Mouse (Mus musculus) MEL (cell line): ENCODE measurements around the gene 1700024P04Rik. TPM values are rescaled to one million over a fixed set of nuclear protein-coding genes. Genes with fewer than 3 reads are reported as not detected.

Experiments
- DNase-seq: peaks from one replicate; pipeline ENCODE4 v3.0.0; 2011; ENCODE audit warnings: low read depth, low spot score
- H3K27ac ChIP-seq: 2 replicates; pipeline ENCODE4 v1.5.1; 2012; ENCODE audit warnings: low read depth, mild to moderate bottlenecking, control low read depth, low read length, moderate library complexity; ENCODE audit not compliant: control insufficient read depth
- H3K27me3 ChIP-seq, 2 experiments: fragments of 150-350 bp in 1 of 2; sonication (generic) in 1 of 2; 2 replicates each; pipeline ENCODE4 v1.6.1; 2012; ENCODE audit warnings: low read length in 2 of 2, mild to moderate bottlenecking in 2 of 2, improper control_type of control experiment in 1 of 2, moderate library complexity in 1 of 2; ENCODE audit not compliant: insufficient read depth in 2 of 2, control insufficient read depth in 1 of 2
- H3K36me3 ChIP-seq, 2 experiments: 2 replicates each; pipeline ENCODE4 v1.6.1; 2012 to 2014; ENCODE audit warnings: low read length in 2 of 2, improper control_type of control experiment in 1 of 2, inconsistent platforms in 1 of 2, mild to moderate bottlenecking in 1 of 2; ENCODE audit not compliant: insufficient read depth in 2 of 2, control insufficient read depth in 1 of 2
- H3K4me1 ChIP-seq, 2 experiments: fragments of 150-350 bp in 1 of 2; sonication (generic) in 1 of 2; 2 replicates each; pipeline ENCODE4 v1.6.1; 2012; ENCODE audit warnings: low read length in 2 of 2, improper control_type of control experiment in 1 of 2, mild to moderate bottlenecking in 1 of 2; ENCODE audit not compliant: insufficient read depth in 2 of 2, control insufficient read depth in 1 of 2
- H3K4me3 ChIP-seq, 2 experiments: fragments of 150-350 bp in 1 of 2; sonication (generic) in 1 of 2; 2 replicates each; pipeline ENCODE4 v1.5.1; 2012; ENCODE audit warnings: low read depth in 2 of 2, low read length in 2 of 2, mild to moderate bottlenecking in 2 of 2, moderate library complexity in 2 of 2, control low read depth in 1 of 2, improper control_type of control experiment in 1 of 2; ENCODE audit not compliant: control insufficient read depth in 1 of 2, insufficient read depth in 1 of 2
- H3K79me2 ChIP-seq: 2 replicates; pipeline ENCODE4 v1.6.1; 2012; ENCODE audit warnings: mild to moderate bottlenecking, low read length, moderate library complexity; ENCODE audit not compliant: control insufficient read depth, poor library complexity, insufficient read depth
- H3K9ac ChIP-seq: 2 replicates; pipeline ENCODE4 v1.6.1; 2012; ENCODE audit warnings: low read depth, mild to moderate bottlenecking, control low read depth, low read length, moderate library complexity; ENCODE audit not compliant: control insufficient read depth, poor library complexity, severe bottlenecking
- H3K9me3 ChIP-seq: fragments of 150-350 bp; sonication (generic); replicated peaks from 2 replicates; pipeline ENCODE4 v1.6.1; 2012; ENCODE audit warnings: mild to moderate bottlenecking, low read length, improper control_type of control experiment, moderate library complexity; ENCODE audit not compliant: insufficient read depth
- CHD1 ChIP-seq: IDR thresholded peaks from 2 replicates; pipeline ENCODE4 v1.6.1; 2012; ENCODE audit warnings: low read depth, mild to moderate bottlenecking, inconsistent platforms, low read length, improper control_type of control experiment
- CHD2 ChIP-seq: IDR thresholded peaks from 2 replicates; pipeline ENCODE4 v1.6.1; 2011; ENCODE audit warnings: low read length, improper control_type of control experiment
- CTCF ChIP-seq, 3 experiments: IDR thresholded peaks in 2 of 3; conservative IDR thresholded peaks in 1 of 3; 2 replicates each; pipeline ENCODE4 v1.5.1; 2011 to 2012; ENCODE audit warnings: low read length in 3 of 3, low read depth in 2 of 3, mild to moderate bottlenecking in 2 of 3, improper control_type of control experiment in 1 of 3, inconsistent platforms in 1 of 3, mixed read lengths in 1 of 3, moderate library complexity in 1 of 3; ENCODE audit not compliant: control insufficient read depth in 1 of 3, insufficient read depth in 1 of 3, poor library complexity in 1 of 3, severe bottlenecking in 1 of 3
- ELF1 ChIP-seq: IDR thresholded peaks from 2 replicates; pipeline ENCODE4 v1.6.1; 2014; ENCODE audit warnings: low read depth, mild to moderate bottlenecking, inconsistent platforms, low read length, improper control_type of control experiment, moderate library complexity
- EP300 ChIP-seq, 2 experiments: IDR thresholded peaks; 2 replicates each; pipeline ENCODE4 v1.6.1; 2011; ENCODE audit warnings: improper control_type of control experiment in 2 of 2, low read length in 2 of 2, low read depth in 1 of 2, mild to moderate bottlenecking in 1 of 2
- ETS1 ChIP-seq: IDR thresholded peaks from 2 replicates; pipeline ENCODE4 v1.6.1; 2012; ENCODE audit warnings: low read depth, mild to moderate bottlenecking, inconsistent platforms, low read length, improper control_type of control experiment, moderate library complexity
- HCFC1 ChIP-seq: IDR thresholded peaks from 2 replicates; pipeline ENCODE4 v1.6.1; 2012; ENCODE audit warnings: low read depth, mild to moderate bottlenecking, inconsistent platforms, low read length, improper control_type of control experiment, moderate library complexity
- JUND ChIP-seq: IDR thresholded peaks from 2 replicates; pipeline ENCODE4 v1.6.1; 2011; ENCODE audit warnings: low read depth, mild to moderate bottlenecking, improper control_type of control experiment, low read length
- MAFK ChIP-seq: IDR thresholded peaks from 2 replicates; pipeline ENCODE4 v1.6.1; 2011; ENCODE audit warnings: low read depth, mild to moderate bottlenecking, low read length, improper control_type of control experiment, borderline replicate concordance
- MAX ChIP-seq: IDR thresholded peaks from 2 replicates; pipeline ENCODE4 v1.6.1; 2011; ENCODE audit warnings: low read length, improper control_type of control experiment
- MXI1 ChIP-seq: IDR thresholded peaks from 2 replicates; pipeline ENCODE4 v1.6.1; 2011; ENCODE audit warnings: mild to moderate bottlenecking, low read depth, low read length, improper control_type of control experiment
- MYB ChIP-seq: IDR thresholded peaks from 2 replicates; pipeline ENCODE4 v1.6.1; 2011; ENCODE audit warnings: mild to moderate bottlenecking, low read depth, low read length, improper control_type of control experiment
- MYC ChIP-seq: IDR thresholded peaks from 2 replicates; pipeline ENCODE4 v1.6.1; 2011; ENCODE audit warnings: low read depth, mild to moderate bottlenecking, low read length, improper control_type of control experiment, moderate library complexity
- NELFE ChIP-seq: IDR thresholded peaks from 2 replicates; pipeline ENCODE4 v1.6.1; 2011; ENCODE audit warnings: low read depth, low read length, improper control_type of control experiment
- POLR2AphosphoS2 ChIP-seq: IDR thresholded peaks from 2 replicates; pipeline ENCODE4 v1.6.1; 2011; ENCODE audit warnings: low read length, improper control_type of control experiment
- SIN3A ChIP-seq: IDR thresholded peaks from 2 replicates; pipeline ENCODE4 v1.6.1; 2012; ENCODE audit warnings: low read length, improper control_type of control experiment, inconsistent platforms
- SMC3 ChIP-seq: IDR thresholded peaks from 2 replicates; pipeline ENCODE4 v1.6.1; 2011; ENCODE audit warnings: low read depth, low read length, improper control_type of control experiment
- TBP ChIP-seq: IDR thresholded peaks from 2 replicates; pipeline ENCODE4 v1.8.0; 2011; ENCODE audit warnings: low read depth, low read length, improper control_type of control experiment
- USF1 ChIP-seq: IDR thresholded peaks from 2 replicates; pipeline ENCODE4 v1.6.1; 2014; ENCODE audit warnings: low read depth, mild to moderate bottlenecking, inconsistent platforms, low read length, improper control_type of control experiment, moderate library complexity
- ZKSCAN1 ChIP-seq: IDR thresholded peaks from 2 replicates; pipeline ENCODE4 v1.6.1; 2012; ENCODE audit warnings: low read depth, mild to moderate bottlenecking, inconsistent platforms, low read length, improper control_type of control experiment, moderate library complexity
- polyA plus RNA-seq, 2 experiments: library from polyadenylated mRNA; stranded (reverse) in 1 of 2; unstranded in 1 of 2; fragments of >175 nt in 1 of 2; fragments of >200 nt in 1 of 2; gene quantifications; 2 replicates each; pipeline versions ENCODE4 v1.2.1 to v1.2.4; 2012; ENCODE audit warnings: low replicate concordance in 2 of 2, low read depth in 1 of 2; ENCODE audit not compliant: insufficient read length in 2 of 2, insufficient read depth in 1 of 2, missing spikeins in 1 of 2
- total RNA-seq: library from RNA; depleted of rRNA; stranded (reverse); fragments of 300-350 nt; gene quantifications from 2 replicates; pipeline ENCODE4 v1.2.3, GENCODE M21; 2012

Gene 1700024P04Rik
- total and polyA plus RNA-seq, 3 experiments = not detected

DNA sequence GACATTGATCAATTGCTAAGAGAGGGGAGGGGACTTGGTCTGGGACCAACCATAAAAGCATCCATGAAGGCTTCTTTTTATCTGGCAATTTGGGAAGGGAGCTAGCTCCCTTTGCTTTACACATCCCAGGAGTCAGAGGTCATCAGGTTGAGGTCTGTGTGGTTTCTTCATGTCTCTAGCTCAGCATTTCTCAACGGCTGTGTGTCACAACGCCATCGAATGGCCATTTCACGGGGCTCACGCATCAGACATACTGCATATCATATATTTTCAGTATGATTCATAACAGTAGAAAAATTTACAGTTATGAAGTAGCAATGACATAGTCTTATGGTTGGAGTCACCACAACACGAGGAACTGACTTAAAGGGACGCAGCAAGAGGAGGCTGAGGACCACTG, 37.9 kb downstream of the 1700024P04Rik start:
- no peaks in the 10 kb centered on the region for H3K79me2 ChIP-seq
- no peak overlapping the region for H3K9ac ChIP-seq
- no peak overlapping the region for H3K27ac ChIP-seq
- no peaks in the 10 kb centered on the region for H3K36me3 ChIP-seq
- TF ChIP-seq ETS1 = no peak
- TF ChIP-seq USF1 = no peak
- TF ChIP-seq MYC = no peak
- no peak for TF ChIP-seq TBP
- TF ChIP-seq MAX = no peak
- no peak for TF ChIP-seq ZKSCAN1
- TF ChIP-seq HCFC1 = no peak
- no peak for TF ChIP-seq SMC3
- no peak overlapping the region for H3K4me3 ChIP-seq
- H3K27me3 ChIP-seq = no peaks in the 10 kb centered on the region; a peak in 1 of 4 replicates
- DNase-seq = no peak
- peaks cover 0 to 3% of the 10 kb centered on the region in 2 experiments; a peak in 1 of 4 replicates for H3K4me1 ChIP-seq
- H3K9me3 ChIP-seq = no peaks in the 10 kb centered on the region

DNA sequence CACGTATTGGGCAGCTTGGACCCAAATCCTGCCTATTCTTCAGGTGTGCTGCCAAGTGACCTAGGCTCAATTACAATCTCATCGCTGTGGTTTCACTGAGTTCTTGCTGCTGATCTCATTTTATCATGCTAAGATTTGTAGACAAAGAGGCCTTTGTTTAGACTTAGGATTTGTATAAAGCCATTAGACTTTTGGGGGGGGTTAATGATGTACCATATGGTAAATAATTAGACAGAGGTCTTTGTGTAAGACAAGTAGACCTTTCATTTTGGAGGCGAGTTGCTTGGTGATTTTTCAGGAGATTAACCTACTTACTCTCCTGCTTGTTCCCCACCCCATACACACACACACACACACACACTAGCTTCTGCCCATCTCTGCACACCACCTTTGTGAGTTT, 38.5 kb downstream of the 1700024P04Rik start:
- H3K27me3 ChIP-seq = no peaks in the 10 kb centered on the region; a peak in 1 of 4 replicates
- no peak overlapping the region for H3K9ac ChIP-seq
- H3K4me3 ChIP-seq = no peak overlapping the region
- no peak overlapping the region for H3K27ac ChIP-seq
- H3K9me3 ChIP-seq = no peaks in the 10 kb centered on the region
- no peaks in the 10 kb centered on the region for H3K36me3 ChIP-seq
- TF ChIP-seq MAFK = no peak
- no peak for TF ChIP-seq MXI1
- TF ChIP-seq ELF1 = no peak
- TF ChIP-seq, all 39 proteins: peak for 0
- no peak for DNase-seq
- Histone ChIP-seq H3K4me1 (peaks cover 0 to 3% of the 10 kb centered on the region in 2 experiments; a peak in 1 of 4 replicates), H3K79me2 (no peaks in the 10 kb centered on the region)

DNA sequence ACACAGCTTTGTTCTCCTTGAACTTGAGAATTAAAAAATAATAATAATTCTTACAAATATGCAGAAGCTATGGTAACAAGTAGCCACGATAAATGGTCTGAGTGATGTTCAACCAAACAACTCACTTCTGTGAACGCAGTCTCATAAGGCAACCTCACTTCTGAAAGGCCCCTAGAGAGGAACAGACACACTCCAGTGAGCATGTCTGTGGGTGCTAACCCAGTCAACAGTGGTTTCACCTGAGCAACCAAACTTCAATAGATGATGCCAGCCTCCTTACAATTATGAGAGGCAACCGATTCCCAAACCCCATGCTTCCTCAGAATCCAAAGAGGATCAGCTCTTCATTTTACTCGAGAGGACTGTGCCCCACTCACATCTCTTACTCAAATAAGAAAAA, 39.0 kb downstream of the 1700024P04Rik start:
- DNase-seq = no peak
- H3K27me3 ChIP-seq = no peaks in the 10 kb centered on the region; a peak in 1 of 4 replicates
- H3K79me2 ChIP-seq = no peaks in the 10 kb centered on the region
- TF ChIP-seq POLR2AphosphoS2 = no peak
- TF ChIP-seq SIN3A = no peak
- TF ChIP-seq JUND = no peak
- no peak for TF ChIP-seq MYB
- no peak for TF ChIP-seq NELFE
- no peak for TF ChIP-seq CTCF (IDR thresholded peaks at IDR 0.05 in 2 of 3, conservative IDR thresholded peaks at IDR 0.05 in 1 of 3; ENCODE audit: control insufficient read depth in 1 of 3, insufficient read depth in 1 of 3, low read depth in 2 of 3, low read length in 3 of 3, poor library complexity in 1 of 3, severe bottlenecking in 1 of 3)
- no peak for TF ChIP-seq CHD1
- no peak for TF ChIP-seq CHD2
- TF ChIP-seq EP300 (IDR thresholded peaks at IDR 0.05; ENCODE audit: low read depth in 1 of 2, low read length in 2 of 2) = no peak
- TF ChIP-seq TBP = no peak
- TF ChIP-seq, all 39 proteins: peak for 0
- no peak overlapping the region for H3K9ac ChIP-seq
- H3K4me1 ChIP-seq = peaks cover 0 to 3% of the 10 kb centered on the region in 2 experiments; a peak in 1 of 4 replicates
- no peak overlapping the region for H3K27ac ChIP-seq
- no peaks in the 10 kb centered on the region for H3K36me3 ChIP-seq
- peak overlapping the region; percentile 58 to 95 for H3K4me3 ChIP-seq
- H3K9me3 ChIP-seq = no peaks in the 10 kb centered on the region
